Mouse (Mus musculus) hindbrain, embryonic 10.5 days (tissue): Measurements from ENCODE around the gene Gpt2. TPM values are rescaled to one million over a fixed set of nuclear protein-coding genes. Genes with fewer than 3 reads are reported as not detected.

Experiments used
- DNase-seq: peaks from one replicate; pipeline ENCODE4 v3.0.0-alpha.2; 2017; ENCODE audit warnings: low spot score
- H3K27ac ChIP-seq: fragments of 300-500 bp; sonication (generic); 2 replicates; pipeline ENCODE4 v1.5.1; 2016; ENCODE audit warnings: mild to moderate bottlenecking, moderate library complexity
- H3K27me3 ChIP-seq: fragments of 300-500 bp; sonication (generic); 2 replicates; pipeline ENCODE4 v1.6.1; 2016; ENCODE audit warnings: mild to moderate bottlenecking; ENCODE audit not compliant: poor library complexity, insufficient read depth, severe bottlenecking
- H3K36me3 ChIP-seq: fragments of 300-500 bp; sonication (generic); 2 replicates; pipeline ENCODE4 v1.6.1; 2016; ENCODE audit warnings: mild to moderate bottlenecking, moderate library complexity
- H3K4me1 ChIP-seq: fragments of 300-500 bp; sonication (generic); replicated peaks from 2 replicates; pipeline ENCODE4 v1.6.1; 2016; ENCODE audit warnings: mild to moderate bottlenecking
- H3K4me3 ChIP-seq: fragments of 300-500 bp; sonication (generic); 2 replicates; pipeline ENCODE4 v1.5.1; 2016; ENCODE audit warnings: mild to moderate bottlenecking, moderate library complexity
- H3K9me3 ChIP-seq: fragments of 300-500 bp; sonication (generic); 2 replicates; pipeline ENCODE4 v1.6.1; 2016; ENCODE audit warnings: mild to moderate bottlenecking, moderate library complexity
- WGBS: fragments of 180-500 bp; shearing (Covaris S2); methylation state at CpG from one replicate; pipeline ENCODE4 v1.1.7; 2016; 5-methylcytosine and 5-hydroxymethylcytosine counted together
- polyA plus RNA-seq: library from polyadenylated mRNA; unstranded; fragments of >200 nt; fragmentation: Nextera tagmentation; extraction: Ambion mirVana; gene quantifications from 2 replicates; pipeline ENCODE4 v1.2.1, GENCODE M21; 2016

Gpt2 gene
- polyA plus RNA-seq, 1 experiment from 2014 or later = 35.3 TPM

- no peaks in the 10 kb centered on the region for H3K9me3 ChIP-seq
- peaks cover 66% of the 10 kb centered on the region for H3K36me3 ChIP-seq
- H3K27me3 ChIP-seq = no peaks in the 10 kb centered on the region
- no peak overlapping the region for H3K27ac ChIP-seq
- H3K4me3 ChIP-seq = no peak overlapping the region
- 96% methylated on average over 1 of the region's 1 CpGs for WGBS
- H3K4me1 ChIP-seq = peaks cover 14% of the 10 kb centered on the region
- no peak for DNase-seq
Measured at GRCm38 (mm10) chr8:85551934-85552333, 59.6 kb downstream of the Gpt2 start.

GRCm38 (mm10) chr8:85554391-85555180, 62.2 kb downstream of the Gpt2 start:
- Histone ChIP-seq H3K9me3 (no peaks in the 10 kb centered on the region), H3K27me3 (no peaks in the 10 kb centered on the region), H3K4me3 (peak overlapping the region; percentile 90), H3K36me3 (peaks cover 40% of the 10 kb centered on the region), H3K4me1 (peaks cover 14% of the 10 kb centered on the region), H3K27ac (peak overlapping the region; percentile 96)
- under 1% methylated on average over 63 of the region's 66 CpGs for WGBS
- peak; percentile 6 for DNase-seq

GRCm38 (mm10) chr8:85555181-85556145, 63.1 kb downstream of the Gpt2 start, which contains the start of gene Dnaja2:
Gene Dnaja2 (minus strand): TSS chr8:85555344.
- Histone ChIP-seq H3K27me3 (no peaks in the 10 kb centered on the region), H3K9me3 (no peaks in the 10 kb centered on the region), H3K4me3 (peak within 1 kb of the TSS; percentile 90), H3K4me1 (peaks cover 14% of the 10 kb centered on the region), H3K36me3 (peaks cover 31% of the 10 kb centered on the region), H3K27ac (peak within 1 kb of the TSS; percentile 96)
- WGBS = 1% methylated on average over 77 of the region's 77 CpGs
- peak; percentile 91 for DNase-seq

GRCm38 (mm10) chr8:85556986-85557600, 64.7 kb downstream of the Gpt2 start:
- Histone ChIP-seq H3K27ac (no peak overlapping the region), H3K36me3 (peaks cover 15% of the 10 kb centered on the region), H3K27me3 (no peaks in the 10 kb centered on the region), H3K9me3 (no peaks in the 10 kb centered on the region), H3K4me1 (peaks cover 14% of the 10 kb centered on the region), H3K4me3 (no peak overlapping the region)
- no peak for DNase-seq
- WGBS = 71% methylated on average over 2 of the region's 2 CpGs

GRCm38 (mm10) chr8:85557601-85557986, 65.2 kb downstream of the Gpt2 start:
- Histone ChIP-seq H3K4me1 (peaks cover 14% of the 10 kb centered on the region), H3K27ac (no peak overlapping the region), H3K36me3 (peaks cover 10% of the 10 kb centered on the region), H3K4me3 (no peak overlapping the region), H3K27me3 (no peaks in the 10 kb centered on the region), H3K9me3 (no peaks in the 10 kb centered on the region)
- 86% methylated on average over 3 of the region's 3 CpGs for WGBS
- no peak for DNase-seq

GRCm38 (mm10) chr8:85559201-85559600, 66.8 kb downstream of the Gpt2 start:
- 94% methylated on average over 1 of the region's 1 CpGs for WGBS
- Histone ChIP-seq H3K4me3 (no peak overlapping the region), H3K36me3 (no peaks in the 10 kb centered on the region), H3K4me1 (peaks cover 7% of the 10 kb centered on the region), H3K27me3 (no peaks in the 10 kb centered on the region), H3K9me3 (no peaks in the 10 kb centered on the region), H3K27ac (no peak overlapping the region)
- DNase-seq = no peak

- WGBS = 73% methylated on average over 2 of the region's 2 CpGs
- no peaks in the 10 kb centered on the region for H3K27me3 ChIP-seq
Measured at GRCm38 (mm10) chr8:85559966-85560365, 67.6 kb downstream of the Gpt2 start.

GRCm38 (mm10) chr8:85563336-85563735, 71.0 kb downstream of the Gpt2 start:
- Histone ChIP-seq H3K27ac (no peak overlapping the region), H3K4me1 (no peaks in the 10 kb centered on the region)
- 94% methylated on average over 8 of the region's 8 CpGs for WGBS

More at GRCm38 (mm10) chr8:85559966-85560365, 67.6 kb downstream of the Gpt2 start:
- no peak overlapping the region for H3K4me3 ChIP-seq
- DNase-seq = no peak
- H3K9me3 ChIP-seq = no peaks in the 10 kb centered on the region
- H3K36me3 ChIP-seq = no peaks in the 10 kb centered on the region
- H3K4me1 ChIP-seq = peaks cover 6% of the 10 kb centered on the region
- no peak overlapping the region for H3K27ac ChIP-seq

GRCm38 (mm10) chr8:85565186-85565585, 72.8 kb downstream of the Gpt2 start:
- no peaks in the 10 kb centered on the region for H3K4me1 ChIP-seq
- H3K4me3 ChIP-seq = no peak overlapping the region
- no peak overlapping the region for H3K27ac ChIP-seq
- H3K27me3 ChIP-seq = no peaks in the 10 kb centered on the region
- no peaks in the 10 kb centered on the region for H3K36me3 ChIP-seq
- H3K9me3 ChIP-seq = no peaks in the 10 kb centered on the region
- WGBS = 77% methylated on average over 3 of the region's 3 CpGs
- DNase-seq = no peak

More at GRCm38 (mm10) chr8:85563336-85563735, 71.0 kb downstream of the Gpt2 start:
- no peak overlapping the region for H3K4me3 ChIP-seq
- H3K9me3 ChIP-seq = no peaks in the 10 kb centered on the region
- no peak for DNase-seq
- H3K27me3 ChIP-seq = no peaks in the 10 kb centered on the region
- no peaks in the 10 kb centered on the region for H3K36me3 ChIP-seq

- Histone ChIP-seq H3K4me3 (no peak overlapping the region), H3K9me3 (no peaks in the 10 kb centered on the region), H3K27me3 (no peaks in the 10 kb centered on the region), H3K27ac (no peak overlapping the region), H3K4me1 (no peaks in the 10 kb centered on the region), H3K36me3 (no peaks in the 10 kb centered on the region)
- no peak for DNase-seq
- 94% methylated on average over 2 of the region's 2 CpGs for WGBS
Measured at GRCm38 (mm10) chr8:85567801-85568200, 75.4 kb downstream of the Gpt2 start.

GRCm38 (mm10) chr8:85570466-85570865, 78.1 kb downstream of the Gpt2 start:
- H3K27me3 ChIP-seq = no peaks in the 10 kb centered on the region
- no peaks in the 10 kb centered on the region for H3K4me1 ChIP-seq
- H3K9me3 ChIP-seq = no peaks in the 10 kb centered on the region
- no peaks in the 10 kb centered on the region for H3K36me3 ChIP-seq
- no peak overlapping the region for H3K4me3 ChIP-seq
- DNase-seq = no peak
- 90% methylated on average over 4 of the region's 4 CpGs for WGBS
- H3K27ac ChIP-seq = no peak overlapping the region

- 88% methylated on average over 2 of the region's 2 CpGs for WGBS
- Histone ChIP-seq H3K9me3 (no peaks in the 10 kb centered on the region), H3K27me3 (no peaks in the 10 kb centered on the region), H3K4me1 (no peaks in the 10 kb centered on the region), H3K27ac (no peak overlapping the region), H3K36me3 (no peaks in the 10 kb centered on the region), H3K4me3 (no peak overlapping the region)
- DNase-seq = no peak
Measured at GRCm38 (mm10) chr8:85573972-85574496, 81.7 kb downstream of the Gpt2 start.
